Mouse (Mus musculus) CH12.LX (cell line): ENCODE measurements around the gene Ip6k1. TPM values are rescaled to one million over a fixed set of nuclear protein-coding genes. Genes with fewer than 3 reads are reported as not detected.

Experiments used
- DNase-seq: peaks from one replicate; pipeline ENCODE4 v3.0.0-alpha.2; 2013; ENCODE audit errors: extremely low read depth
- H3K27ac ChIP-seq: 2 replicates; pipeline ENCODE4 v1.5.1; 2012; ENCODE audit warnings: low read depth, mild to moderate bottlenecking, control low read depth, moderate library complexity; ENCODE audit not compliant: insufficient read depth
- H3K27me3 ChIP-seq: replicated peaks from 2 replicates; pipeline ENCODE3; 2012; ENCODE audit warnings: inconsistent platforms
- H3K36me3 ChIP-seq, 2 experiments: replicated peaks in 1 of 2; 2 replicates each; pipeline versions ENCODE3 to v1.6.1; 2012; ENCODE audit warnings: inconsistent platforms in 1 of 2, low read length in 1 of 2, mild to moderate bottlenecking in 1 of 2, mixed read lengths in 1 of 2, moderate library complexity in 1 of 2; ENCODE audit not compliant: control insufficient read depth in 1 of 2, insufficient read depth in 1 of 2
- H3K4me1 ChIP-seq, 2 experiments: 2 replicates each; pipeline ENCODE4 v1.6.1; 2012; ENCODE audit warnings: inconsistent platforms in 1 of 2, moderate library complexity in 1 of 2; ENCODE audit not compliant: insufficient read depth in 2 of 2, control insufficient read depth in 1 of 2
- H3K4me2 ChIP-seq: 2 replicates; pipeline ENCODE4 v1.6.1; 2012; ENCODE audit warnings: low read depth, mild to moderate bottlenecking, control low read depth; ENCODE audit not compliant: poor library complexity, insufficient read depth, severe bottlenecking
- H3K4me3 ChIP-seq, 3 experiments: fragments of 150-350 bp in 1 of 3; sonication (generic) in 1 of 3; replicated peaks in 1 of 3; 2 replicates each; pipeline versions ENCODE3 to v1.5.1; 2011 to 2012; ENCODE audit warnings: low read depth in 2 of 3, low read length in 2 of 3, mild to moderate bottlenecking in 2 of 3, moderate library complexity in 2 of 3, control low read depth in 1 of 3, improper control_type of control experiment in 1 of 3, inconsistent platforms in 1 of 3, mixed read lengths in 1 of 3; ENCODE audit not compliant: poor library complexity in 1 of 3
- H3K79me2 ChIP-seq: replicated peaks from 2 replicates; pipeline ENCODE4 v1.6.1; 2012; ENCODE audit warnings: mild to moderate bottlenecking, moderate library complexity; ENCODE audit not compliant: control insufficient read depth, poor library complexity, insufficient read depth, severe bottlenecking; ENCODE audit errors: extremely low read depth
- H3K9ac ChIP-seq: 2 replicates; pipeline ENCODE4 v1.6.1; 2012; ENCODE audit warnings: low read depth, mild to moderate bottlenecking, control low read depth, moderate library complexity; ENCODE audit not compliant: insufficient read depth
- H3K9me3 ChIP-seq: replicated peaks from 2 replicates; pipeline ENCODE3; 2012; ENCODE audit warnings: low read length, inconsistent platforms, mixed read lengths
- CHD1 ChIP-seq: IDR thresholded peaks from 2 replicates; pipeline ENCODE4 v1.6.1; 2012; ENCODE audit warnings: low read depth, low read length, improper control_type of control experiment, inconsistent platforms
- CTCF ChIP-seq, 2 experiments: IDR thresholded peaks in 1 of 2; conservative IDR thresholded peaks in 1 of 2; 2 replicates each; pipeline ENCODE4 v1.5.1; 2011 to 2012; ENCODE audit warnings: low read depth in 2 of 2, low read length in 2 of 2, improper control_type of control experiment in 1 of 2, inconsistent platforms in 1 of 2, mild to moderate bottlenecking in 1 of 2, moderate library complexity in 1 of 2
- ELF1 ChIP-seq: IDR thresholded peaks from 2 replicates; pipeline ENCODE4 v1.6.1; 2014; ENCODE audit warnings: low read depth, mild to moderate bottlenecking, inconsistent platforms, low read length, improper control_type of control experiment
- JUN ChIP-seq: IDR thresholded peaks from 2 replicates; pipeline ENCODE4 v1.6.1; 2011; ENCODE audit warnings: low read depth, mild to moderate bottlenecking, low read length, improper control_type of control experiment, moderate library complexity; ENCODE audit not compliant: insufficient read depth
- KAT2A ChIP-seq: IDR thresholded peaks from 2 replicates; pipeline ENCODE4 v1.6.1; 2012; ENCODE audit warnings: low read length, improper control_type of control experiment, inconsistent platforms; ENCODE audit not compliant: insufficient replicate concordance
- MAFK ChIP-seq: IDR thresholded peaks from 2 replicates; pipeline ENCODE4 v1.6.1; 2011; ENCODE audit warnings: low read length, improper control_type of control experiment; ENCODE audit not compliant: insufficient replicate concordance
- MAX ChIP-seq: IDR thresholded peaks from 2 replicates; pipeline ENCODE4 v1.6.1; 2011; ENCODE audit warnings: low read length, improper control_type of control experiment
- MAZ ChIP-seq: IDR thresholded peaks from 2 replicates; pipeline ENCODE4 v1.6.1; 2012; ENCODE audit warnings: low read depth, mild to moderate bottlenecking, inconsistent platforms, low read length, improper control_type of control experiment, moderate library complexity
- MEF2A ChIP-seq: IDR thresholded peaks from 2 replicates; pipeline ENCODE4 v1.6.1; 2014; ENCODE audit warnings: low read depth, mild to moderate bottlenecking, inconsistent platforms, low read length, improper control_type of control experiment, borderline replicate concordance
- MXI1 ChIP-seq: IDR thresholded peaks from 2 replicates; pipeline ENCODE4 v1.6.1; 2011; ENCODE audit warnings: mild to moderate bottlenecking, low read depth, low read length, improper control_type of control experiment
- MYC ChIP-seq: IDR thresholded peaks from 2 replicates; pipeline ENCODE4 v1.6.1; 2011; ENCODE audit warnings: low read depth, mild to moderate bottlenecking, improper control_type of control experiment, low read length
- NELFE ChIP-seq: IDR thresholded peaks from 2 replicates; pipeline ENCODE4 v1.6.1; 2011; ENCODE audit warnings: low read depth, low read length, improper control_type of control experiment
- NRF1 ChIP-seq: IDR thresholded peaks from 2 replicates; pipeline ENCODE4 v1.6.1; 2014; ENCODE audit warnings: low read depth, mild to moderate bottlenecking, inconsistent platforms, low read length, improper control_type of control experiment, moderate library complexity
- POLR2A ChIP-seq: IDR thresholded peaks from 2 replicates; pipeline ENCODE4 v1.6.1; 2011; ENCODE audit warnings: low read depth, mild to moderate bottlenecking, improper control_type of control experiment, low read length
- POLR2AphosphoS2 ChIP-seq: IDR thresholded peaks from 2 replicates; pipeline ENCODE4 v1.6.1; 2011; ENCODE audit warnings: low read depth, low read length, improper control_type of control experiment
- RAD21 ChIP-seq: IDR thresholded peaks from 2 replicates; pipeline ENCODE4 v1.6.1; 2011; ENCODE audit warnings: low read depth, mild to moderate bottlenecking, low read length, improper control_type of control experiment, moderate library complexity
- RCOR1 ChIP-seq: conservative IDR thresholded peaks from 2 replicates; pipeline ENCODE4 v1.6.1; 2012; ENCODE audit warnings: low read depth, mild to moderate bottlenecking, inconsistent platforms, low read length, improper control_type of control experiment
- TBP ChIP-seq: conservative IDR thresholded peaks from 2 replicates; pipeline ENCODE4 v1.6.1; 2011; ENCODE audit warnings: low read depth, low read length, improper control_type of control experiment
- TCF12 ChIP-seq: IDR thresholded peaks from 2 replicates; pipeline ENCODE4 v1.6.1; 2014; ENCODE audit warnings: low read depth, mild to moderate bottlenecking, inconsistent platforms, low read length, improper control_type of control experiment
- UBTF ChIP-seq: IDR thresholded peaks from 2 replicates; pipeline ENCODE4 v1.6.1; 2012; ENCODE audit warnings: low read depth, mild to moderate bottlenecking, inconsistent platforms, low read length, improper control_type of control experiment, moderate library complexity
- USF1 ChIP-seq: IDR thresholded peaks from 2 replicates; pipeline ENCODE4 v1.6.1; 2014; ENCODE audit warnings: low read depth, mild to moderate bottlenecking, inconsistent platforms, low read length, improper control_type of control experiment
- ZC3H11A ChIP-seq: IDR thresholded peaks from 2 replicates; pipeline ENCODE4 v1.6.1; 2012; ENCODE audit warnings: low read depth, mild to moderate bottlenecking, inconsistent platforms, low read length, improper control_type of control experiment
- ZMIZ1 ChIP-seq: IDR thresholded peaks from 2 replicates; pipeline ENCODE4 v1.6.1; 2012; ENCODE audit warnings: low read depth, mild to moderate bottlenecking, inconsistent platforms, low read length, improper control_type of control experiment
- ZNF384 ChIP-seq: IDR thresholded peaks from 2 replicates; pipeline ENCODE4 v1.6.1; 2012; ENCODE audit warnings: low read depth, low read length, improper control_type of control experiment, inconsistent platforms
- dilution Hi-C: fragments of 300-500 bp; cut with MboI; formaldehyde crosslinking; loops from 2 replicates; pipeline ENCODE4 v1.14.3; 2020; ENCODE audit warnings: low sequenced_read_pairs; ENCODE audit not compliant: extremely low pct_unique_long_range_greater_than_20kb, extremely low pct_ligation_motif_present
- in situ Hi-C: fragments of 300-500 bp; cut with MboI; formaldehyde crosslinking; loops from 3 replicates; pipeline ENCODE4 v1.14.3; 2019; ENCODE audit warnings: low sequenced_read_pairs, low pct_ligation_motif_present, low pct_unique_long_range_greater_than_20kb, mixed read lengths
- polyA plus RNA-seq: library from polyadenylated mRNA; unstranded; fragments of >175 nt; gene quantifications from 2 replicates; pipeline ENCODE4 v1.2.1, GENCODE M21; 2012; ENCODE audit warnings: low read depth; ENCODE audit not compliant: insufficient read length
- total RNA-seq, 2 experiments: library from RNA; depleted of rRNA; stranded (reverse); fragments of 300-350 nt in 1 of 2; fragments of >200 nt in 1 of 2; gene quantifications; 2 replicates each; pipeline ENCODE4 v1.2.3; 2012 to 2014

Ip6k1 gene
- total and polyA plus RNA-seq, 3 experiments, result 26.0 to 40.7 (median 27.1) TPM

DNA sequence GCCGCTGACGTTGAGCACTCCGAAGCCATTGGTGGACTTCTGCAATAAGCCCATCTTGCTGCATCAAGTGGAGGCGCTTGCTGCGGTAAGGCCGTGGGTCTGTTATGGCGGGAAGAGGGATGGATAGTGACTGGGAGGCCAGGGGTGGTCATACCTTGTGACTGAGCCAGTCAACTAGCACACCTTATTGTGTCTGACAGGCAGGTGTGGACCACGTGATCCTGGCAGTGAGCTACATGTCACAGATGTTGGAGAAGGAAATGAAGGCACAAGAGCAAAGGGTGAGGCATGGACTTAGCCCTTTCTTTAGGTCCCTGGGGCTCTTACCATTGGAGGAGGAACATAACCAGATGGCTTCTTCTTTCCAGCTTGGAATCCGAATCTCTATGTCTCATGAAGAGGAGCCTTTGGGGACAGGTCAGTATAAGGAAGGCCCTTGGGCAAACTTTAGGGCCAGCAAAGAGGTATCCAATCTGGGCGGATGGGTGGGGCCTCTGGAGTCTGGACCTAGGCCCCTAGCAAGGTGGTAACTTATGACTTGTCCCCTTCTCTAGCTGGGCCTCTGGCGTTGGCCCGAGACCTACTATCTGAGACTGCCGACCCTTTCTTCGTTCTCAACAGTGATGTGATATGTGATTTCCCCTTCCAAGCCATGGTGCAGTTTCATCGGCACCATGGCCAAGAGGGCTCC lies 47.4 kb downstream of the Ip6k1 start:
- dilution Hi-C loops, result no loop called here
- TF ChIP-seq MAX (peak; percentile 60; the same call in 1 of the 2 replicates), CHD1 (no peak), TBP (no peak), TCF12 (no peak; the same call in 1 of the 2 replicates), NRF1 (no peak), MYC (0 out of 2 replicates have a peak, but pooled peaks have one; percentile 15), MAZ (no peak), MXI1 (no peak), ZNF384 (no peak), CTCF (conservative IDR thresholded peaks at IDR 0.05 in 1 of 2, IDR thresholded peaks at IDR 0.05 in 1 of 2; ENCODE audit: low read depth in 2 of 2, low read length in 2 of 2) (no peak), RAD21 (no peak), ZMIZ1 (no peak; the same call in 1 of the 2 replicates), UBTF (no peak), MAFK (no peak), ZC3H11A (no peak), KAT2A (no peak), NELFE (no peak; the same call in 1 of the 2 replicates), POLR2A (no peak), ELF1 (no peak), POLR2AphosphoS2 (no peak), RCOR1 (no peak), JUN (no peak), MEF2A (no peak), USF1 (peak; percentile 39)
- TF ChIP-seq, all 38 proteins: peak for 3
- in situ Hi-C loops, result no loop called here
- Histone ChIP-seq H3K36me3 (peaks cover 55 to 78% of the 10 kb centered on the region in 2 experiments), H3K27me3 (no peaks in the 10 kb centered on the region), H3K79me2 (no peaks in the 10 kb centered on the region), H3K4me1 (peaks cover 2 to 34% of the 10 kb centered on the region in 2 experiments; a peak in 2 of 4 replicates), H3K9ac (peak overlapping the region; percentile 52), H3K4me2 (peak overlapping the region; percentile 55), H3K9me3 (no peaks in the 10 kb centered on the region), H3K4me3 (peak overlapping the region; percentile 71 to 88 (median 79)), H3K27ac (no peak overlapping the region)
- DNase-seq, result no peak
